Mouse (Mus musculus) spleen, embryonic (tissue): ENCODE data around the gene Mxra7.
"Not testable (repeated sequence)": the region's sequence is repeated elsewhere in the genome, so short reads cannot be mapped to it uniquely, and the experiment has no call there.

Experiments used
- CTCF ChIA-PET: fragments of 350-600 bp; sonication (Branson Sonifier 250); formaldehyde crosslinking; loops from one replicate; lab custom pipeline; 2022; lab: Charles Lee

The Mxra7 gene

DNA sequence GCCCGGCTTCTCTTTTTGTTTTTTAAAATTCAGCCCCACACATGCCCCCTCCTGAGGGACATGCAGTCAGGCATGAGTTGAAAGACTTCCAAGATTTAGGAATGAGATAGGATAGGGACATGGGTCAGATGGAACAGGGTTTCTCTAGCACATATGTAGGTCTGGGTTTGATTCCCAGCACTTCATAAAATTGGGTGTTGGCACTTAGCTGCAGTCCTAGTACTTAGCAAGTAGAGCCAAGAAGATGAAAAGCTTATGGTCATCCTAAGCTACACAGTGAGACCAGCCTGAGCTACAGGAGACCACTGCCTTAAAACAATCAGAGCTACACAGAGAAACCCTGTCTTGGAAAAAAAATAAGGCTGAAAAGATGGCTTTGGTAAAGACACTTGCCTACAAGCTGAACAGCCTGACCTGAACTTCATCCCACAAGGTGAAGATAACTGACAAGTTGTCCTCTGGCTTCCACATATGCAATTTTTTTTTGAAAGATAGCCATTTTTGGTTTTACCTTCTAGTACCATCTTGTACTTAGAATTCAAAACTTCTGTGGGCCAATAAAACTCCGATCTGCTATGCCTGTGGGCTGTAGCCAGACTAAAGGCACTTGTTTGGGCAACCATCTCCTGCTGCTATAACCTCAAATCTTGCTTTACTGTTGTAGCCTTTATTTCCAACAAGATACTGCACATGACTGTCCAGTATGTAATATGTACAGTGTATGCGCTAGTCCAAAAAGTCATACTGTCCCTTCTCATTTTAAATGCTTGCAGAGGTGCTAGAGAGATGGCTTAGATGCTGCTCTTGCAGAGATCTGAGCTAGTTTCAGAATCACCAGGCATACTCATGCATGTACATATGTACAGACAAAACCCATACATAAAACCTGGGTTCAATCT lies 19.6 kb upstream of the Mxra7 start:
- CTCF ChIA-PET = no interaction called here

DNA sequence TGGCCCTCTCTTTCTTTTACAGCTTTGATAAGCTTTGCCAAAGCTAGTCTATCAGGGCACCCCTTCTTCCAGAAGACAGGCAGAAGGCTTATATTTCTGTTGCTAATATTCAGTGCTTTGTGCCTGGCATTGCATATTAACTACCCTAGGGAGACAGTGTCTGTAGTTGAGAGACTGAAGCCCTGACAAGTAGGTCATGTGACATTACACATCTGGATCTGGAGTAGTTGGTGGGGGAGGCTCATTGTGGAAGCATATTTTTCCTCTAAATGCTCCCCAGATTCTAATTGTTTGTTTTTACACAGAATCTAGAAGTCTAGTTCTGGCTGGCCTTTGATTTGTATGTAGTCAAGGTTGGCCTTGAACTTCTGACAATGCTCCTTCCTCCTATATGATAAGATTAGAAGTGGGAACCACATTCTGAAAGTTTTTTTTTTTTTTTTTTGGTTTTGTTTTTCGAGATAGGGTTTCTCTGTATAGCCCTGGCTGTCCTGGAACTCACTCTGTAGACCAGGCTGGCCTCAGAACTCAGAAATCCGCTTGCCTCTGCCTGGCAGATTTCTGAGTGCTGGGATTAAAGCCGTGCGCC lies 18.8 kb upstream of the Mxra7 start:
- CTCF ChIA-PET = no interaction called here

DNA sequence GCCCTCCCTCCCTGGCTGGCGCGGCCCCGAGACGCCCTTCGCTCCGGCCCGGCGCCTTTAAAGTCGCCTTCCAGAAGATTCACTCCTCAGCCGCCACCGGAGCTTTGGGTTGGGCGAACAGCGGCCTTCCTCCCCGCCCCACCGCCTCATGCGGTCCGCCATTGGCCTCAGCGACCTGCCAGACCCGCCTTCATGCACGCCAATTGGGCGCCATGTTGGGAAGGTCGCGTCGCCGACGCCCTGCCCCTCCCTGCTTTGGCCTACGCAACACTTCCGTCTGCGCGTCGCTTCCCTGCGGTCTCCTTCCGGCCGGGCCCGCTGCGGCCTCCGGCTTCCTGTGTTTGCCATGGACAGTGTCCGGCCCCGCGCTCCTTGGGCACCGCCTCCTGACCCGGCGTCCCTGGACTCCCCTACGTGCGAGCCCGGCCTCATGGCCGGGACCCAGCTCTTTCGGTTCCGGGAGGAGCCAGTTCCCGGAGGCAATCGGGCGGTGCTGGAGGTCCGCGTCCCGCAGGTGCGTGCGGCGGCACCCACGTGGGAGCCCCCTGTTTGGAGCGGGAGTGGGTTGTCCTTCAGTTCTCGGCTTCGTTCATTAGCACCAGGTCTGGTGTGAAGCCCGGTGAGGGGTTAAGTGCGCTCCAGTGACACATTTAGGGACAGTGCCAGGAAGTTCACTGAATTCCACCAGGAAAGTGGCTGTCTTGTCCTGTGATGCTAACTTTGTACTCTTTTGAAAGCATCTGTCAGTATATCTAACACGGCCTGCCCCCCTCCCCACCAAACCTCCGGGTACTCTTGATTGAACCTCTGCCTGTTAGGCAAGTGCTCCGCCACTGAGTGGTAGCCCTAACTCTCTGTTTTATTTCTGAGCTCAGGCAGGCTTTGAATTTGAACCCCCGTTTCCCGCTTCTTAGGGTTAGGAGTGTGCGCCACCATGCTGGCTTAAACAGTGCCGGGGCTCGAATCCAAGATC lies 15.7 kb upstream of the Mxra7 start, which contains the start of the genes Mettl23 and Jmjd6:
Gene Mettl23, plus strand, starts transcription at position 18 of the 973 bp plus-strand sequence.
Gene Jmjd6, minus strand, starts transcription at position 189 of the 973 bp plus-strand sequence.
- CTCF ChIA-PET = interaction anchor here (1.9 kb wide), 1 partner anchor 9 kb away, joined by 4 read pairs; the partner anchor contains the start of genes Mfsd11 and Srsf2

DNA sequence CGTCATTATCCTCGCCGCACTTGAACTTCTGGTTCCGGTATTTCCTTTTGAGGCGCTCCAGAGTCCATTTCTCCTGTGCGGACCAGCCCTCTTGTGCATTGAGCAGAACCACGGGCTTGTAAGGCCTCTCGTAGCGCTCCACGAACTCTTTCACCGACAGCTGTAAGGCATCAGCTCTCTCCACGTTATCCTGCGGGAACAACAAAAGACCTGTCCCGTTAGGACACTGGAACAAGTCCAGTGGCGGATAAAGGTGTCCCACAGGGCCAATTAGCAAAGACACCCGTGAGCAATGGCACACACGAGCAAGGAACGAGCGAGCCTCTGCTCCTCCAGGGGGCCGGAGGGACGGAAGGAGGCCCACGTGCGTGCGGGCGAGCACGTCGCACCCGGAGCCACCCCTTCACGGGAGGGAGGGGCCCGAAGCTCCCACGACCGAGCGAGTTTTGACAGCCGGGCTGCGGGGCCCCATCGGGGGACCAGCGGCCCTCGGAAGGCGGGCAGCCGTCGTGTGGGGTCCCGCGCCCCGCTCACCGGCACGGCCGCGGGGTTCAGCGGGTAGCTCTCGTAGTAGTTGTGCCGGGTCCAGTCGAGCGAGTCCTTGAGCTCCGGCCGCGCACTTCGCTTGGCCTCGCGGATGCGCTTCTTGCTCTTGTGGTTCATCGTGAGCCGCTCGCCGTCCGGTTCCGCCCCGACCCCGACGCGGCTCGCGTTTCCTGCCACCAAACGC lies 14.8 kb upstream of the Mxra7 start:
- CTCF ChIA-PET = interaction anchor here (1.0 to 1.9 kb wide), 2 partner anchors 10 to 11 kb away, joined by 3 to 4 read pairs; partner anchors contain the start of genes Mfsd11 and Srsf2

DNA sequence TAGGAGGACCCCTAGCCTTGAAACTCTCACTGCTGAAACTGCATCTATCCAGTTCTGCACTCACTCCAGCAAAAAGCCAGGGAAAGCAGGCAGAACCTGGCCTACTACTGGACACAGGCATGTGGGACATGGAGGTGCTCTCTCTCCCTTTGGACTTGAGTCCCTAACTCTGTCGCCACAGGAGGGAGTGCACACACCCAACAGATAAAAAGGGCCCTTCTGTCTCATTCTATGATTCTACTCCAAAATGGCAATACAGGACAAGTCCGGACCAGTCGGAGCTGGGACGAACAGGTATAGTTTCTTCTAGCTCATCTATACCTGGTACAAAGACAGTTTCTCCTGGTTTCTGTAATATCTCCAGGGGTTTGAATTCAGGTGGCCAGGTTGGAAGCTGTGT lies 12.9 kb upstream of the Mxra7 start:
- CTCF ChIA-PET = no interaction called here

DNA sequence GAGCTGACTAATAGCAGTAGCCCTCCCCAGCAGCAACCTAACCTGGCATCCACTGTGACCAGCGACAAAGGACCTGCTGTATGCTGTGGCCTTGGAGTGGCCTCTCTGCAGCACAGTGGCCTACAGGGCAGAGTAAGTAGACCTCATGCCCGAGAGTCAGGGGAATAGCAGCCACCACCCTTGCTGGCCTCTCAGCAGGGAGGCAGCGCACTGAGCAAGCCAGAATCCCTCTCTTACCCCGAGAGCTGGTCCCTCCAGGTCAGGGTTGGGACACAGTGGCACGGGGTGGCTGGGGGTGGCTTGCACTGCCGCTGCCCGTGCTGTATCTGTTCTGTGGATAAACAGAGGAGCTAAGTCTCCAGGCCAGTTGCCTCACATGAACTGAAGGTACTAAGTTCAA lies 11.8 kb upstream of the Mxra7 start:
- CTCF ChIA-PET = no interaction called here

DNA sequence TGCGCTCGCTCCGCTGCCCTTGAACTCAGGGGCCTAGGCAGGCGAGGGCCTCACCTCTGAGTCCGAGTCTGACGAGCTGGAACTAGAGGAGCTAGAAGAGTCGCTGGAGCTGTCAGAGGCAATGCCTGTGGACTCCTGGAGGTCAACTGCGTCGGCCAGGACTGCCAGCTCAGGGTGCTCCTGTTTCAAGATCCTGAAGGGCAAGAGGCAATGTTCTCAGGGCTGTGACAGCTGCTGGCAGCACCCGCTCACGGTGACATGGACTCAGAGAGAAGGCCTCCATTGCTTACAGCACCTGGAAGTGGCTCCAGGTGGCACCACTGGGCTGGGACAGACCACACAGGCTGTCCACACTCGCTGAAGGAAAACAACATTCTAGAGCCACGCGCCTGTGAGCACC lies 11.1 kb upstream of the Mxra7 start:
- CTCF ChIA-PET = no interaction called here

DNA sequence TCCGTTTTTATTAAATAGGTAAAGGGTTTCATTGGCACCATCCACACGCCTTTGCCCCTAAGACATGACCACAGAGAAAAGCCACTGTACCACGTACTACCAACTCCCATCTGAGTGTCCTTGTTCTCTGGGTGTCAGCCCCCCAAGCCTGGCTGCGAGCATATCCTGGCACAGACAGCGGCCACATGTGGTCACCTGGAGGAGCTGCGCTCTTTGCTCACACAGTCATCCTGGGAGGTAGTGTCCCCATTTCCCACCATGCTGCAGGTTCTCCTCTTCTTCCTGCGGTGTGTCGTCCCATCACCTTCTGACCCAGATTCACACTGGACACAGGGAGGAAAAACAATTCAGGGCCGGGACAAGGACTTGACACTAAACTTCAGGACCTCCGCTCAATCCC lies 9.6 kb upstream of the Mxra7 start:
- CTCF ChIA-PET = no interaction called here

DNA sequence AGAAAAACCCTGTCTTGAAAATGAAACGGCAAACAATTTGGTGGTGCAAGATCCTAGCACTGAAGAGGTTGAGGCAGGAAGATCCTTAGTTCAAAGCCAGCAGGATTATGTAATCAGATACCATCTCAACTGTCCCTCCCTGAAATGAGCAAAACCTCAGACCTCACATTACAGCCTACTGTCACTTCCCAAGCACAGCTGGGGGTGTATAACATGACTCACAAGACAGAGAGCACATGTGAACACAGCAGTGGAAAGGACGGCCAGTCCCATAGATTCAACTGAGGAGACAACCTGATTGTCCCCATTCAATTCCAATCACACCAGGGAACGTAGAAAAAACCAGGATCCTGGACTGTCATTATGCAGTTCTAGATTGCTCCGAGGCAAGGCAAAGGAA lies 8.4 kb upstream of the Mxra7 start:
- CTCF ChIA-PET = no interaction called here

DNA sequence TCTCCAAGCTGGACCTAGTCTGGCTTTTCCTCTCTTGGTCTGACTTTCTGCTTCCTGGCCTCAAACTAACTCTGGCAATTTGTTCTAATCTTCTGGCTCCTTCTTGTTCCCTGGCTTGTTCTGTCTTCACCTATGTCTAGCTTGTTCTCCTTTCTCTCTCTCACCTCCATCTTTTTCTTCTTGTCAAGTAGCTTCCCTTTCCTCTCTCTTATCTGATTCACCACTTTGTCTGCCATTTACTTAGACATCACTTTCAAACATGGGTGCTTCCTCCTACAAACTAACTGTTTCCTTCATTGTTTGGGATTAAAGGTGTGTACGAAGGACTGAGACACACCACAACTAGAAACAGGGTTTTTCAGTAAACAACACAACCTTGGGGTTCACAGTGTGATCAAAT lies 7.1 kb upstream of the Mxra7 start:
- CTCF ChIA-PET = no interaction called here

DNA sequence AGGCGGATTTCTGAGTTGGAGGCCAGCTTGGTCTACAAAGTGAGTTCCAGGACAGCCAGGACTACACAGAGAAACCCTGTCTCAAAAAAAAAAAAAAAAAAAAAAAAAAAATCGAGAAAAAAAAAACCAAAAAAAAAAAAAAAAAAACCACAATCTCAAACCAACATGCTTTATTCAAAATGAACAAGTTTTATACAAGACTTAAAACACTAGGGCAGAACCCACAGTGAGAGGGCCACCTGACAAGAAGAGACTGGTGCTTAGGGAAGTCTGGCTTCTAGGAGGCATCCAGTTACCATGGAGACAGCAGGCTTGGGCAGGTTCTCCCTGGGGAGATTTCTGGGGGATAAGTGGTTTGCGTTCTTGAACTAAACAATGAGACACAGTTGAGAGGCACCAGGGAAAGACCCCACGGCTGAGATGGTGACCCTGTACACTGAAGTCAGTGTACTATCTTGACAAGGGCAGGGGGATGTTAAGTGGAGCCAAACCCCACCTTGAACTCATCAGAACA lies 4.4 kb upstream of the Mxra7 start:
- CTCF ChIA-PET = no interaction called here

DNA sequence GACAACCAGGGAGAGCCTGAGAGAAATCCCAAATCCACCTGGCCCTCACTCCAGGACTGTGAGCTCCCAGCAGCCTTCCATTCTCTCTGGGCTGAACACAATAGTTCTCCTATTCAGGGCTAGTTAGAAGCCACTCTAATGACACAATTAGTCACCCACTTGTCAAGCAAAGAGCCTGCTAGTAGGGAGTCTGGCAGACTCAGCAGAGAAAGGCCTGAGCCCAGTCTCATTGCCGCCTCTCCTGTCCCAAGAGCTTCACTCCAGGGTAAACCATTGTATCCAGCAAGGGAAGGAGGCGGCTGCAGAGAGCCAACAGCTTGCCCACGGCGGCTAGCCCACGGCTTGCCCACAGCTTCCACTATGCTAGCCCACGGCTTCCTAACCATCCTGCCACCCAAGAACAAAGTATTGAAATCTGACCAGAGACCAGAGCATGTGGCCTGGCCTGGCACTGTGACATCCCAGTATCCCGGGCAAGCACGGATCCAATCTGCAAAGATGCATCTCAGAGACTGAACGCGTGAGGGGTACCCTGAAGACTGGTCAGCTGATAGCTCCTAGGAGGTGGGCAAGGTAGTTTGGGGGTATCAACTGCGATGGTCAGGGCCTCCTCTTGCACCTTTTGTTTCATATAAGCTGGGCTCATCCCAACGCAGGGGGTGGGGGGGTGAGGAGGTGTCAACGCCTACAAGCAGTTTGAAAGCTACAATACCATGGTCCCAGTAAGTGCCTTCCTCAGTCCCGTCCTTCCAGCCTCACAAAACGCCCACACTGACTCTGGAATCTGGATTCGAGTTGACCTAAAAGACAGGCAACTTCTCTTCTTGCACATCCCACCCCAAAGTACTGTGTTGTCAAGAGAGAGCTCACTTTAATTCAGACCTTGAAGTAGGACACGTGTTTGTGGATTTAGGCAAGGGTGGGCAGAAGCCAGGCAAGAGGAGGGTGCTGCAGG lies 1.0 kb downstream of the Mxra7 start:
- CTCF ChIA-PET = interaction anchor here (0.6 kb wide), 1 partner anchor 1466 kb away, joined by 3 read pairs; no protein-coding TSS in a partner anchor

DNA sequence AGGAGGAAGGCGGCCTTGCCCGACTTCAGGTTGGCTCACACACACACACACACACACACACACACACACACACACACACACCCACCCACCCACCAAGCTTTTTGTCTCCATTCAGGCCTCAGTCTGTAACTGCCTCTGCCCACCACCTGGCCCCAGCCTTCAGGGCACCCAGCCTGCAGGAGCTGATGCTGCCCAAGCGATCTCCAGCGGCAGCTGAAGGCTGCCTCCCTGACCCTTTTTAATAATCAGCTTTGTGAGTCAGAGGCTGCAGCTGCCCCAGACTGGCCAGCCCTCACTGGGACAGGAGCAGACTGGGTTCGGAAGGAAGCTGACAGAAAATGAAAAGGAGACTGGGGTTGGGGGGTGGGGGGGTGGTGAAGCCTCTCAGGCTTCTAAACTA lies 2.6 kb downstream of the Mxra7 start:
- CTCF ChIA-PET = interaction anchor here (0.7 kb wide), 1 partner anchor 195 kb away, joined by 6 read pairs; no protein-coding TSS in a partner anchor

DNA sequence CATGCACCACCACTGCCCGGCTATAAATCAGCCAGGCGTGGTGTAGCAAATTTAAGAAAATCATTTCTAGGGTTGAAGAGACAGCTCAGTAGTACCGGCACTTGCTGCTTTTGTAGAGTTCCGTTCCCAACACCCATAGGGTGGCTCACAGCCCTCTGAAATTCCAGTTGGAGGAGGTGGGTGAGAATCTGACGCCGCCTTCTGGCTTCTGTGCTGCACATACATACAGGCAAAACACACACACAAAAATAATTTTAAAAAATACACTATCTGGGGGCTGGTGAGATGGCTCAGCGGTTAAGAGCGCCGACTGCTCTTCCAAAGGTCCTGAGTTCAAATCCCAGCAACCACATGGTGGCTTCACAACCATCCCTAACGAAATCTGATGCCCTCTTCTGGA lies 4.0 kb downstream of the Mxra7 start:
- CTCF ChIA-PET = not testable (repeated sequence)

DNA sequence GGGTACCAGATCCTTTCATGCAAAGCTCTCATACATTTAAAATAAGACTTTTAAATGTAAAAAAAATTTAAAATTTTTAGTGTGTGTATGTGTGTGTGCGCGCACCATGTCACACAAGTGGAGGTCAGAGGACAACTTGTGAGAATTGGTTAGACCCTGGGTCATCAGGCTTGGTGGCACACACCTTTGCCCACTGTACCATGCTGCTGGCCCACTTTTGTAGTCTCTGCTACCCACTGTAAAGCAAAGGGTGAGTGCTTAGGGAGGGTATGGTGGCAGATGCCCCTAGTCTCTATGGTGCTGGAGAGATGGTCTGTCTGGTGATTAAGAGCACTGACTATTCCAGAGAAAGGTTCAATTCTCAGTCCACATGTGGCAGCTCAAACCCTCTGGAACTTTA lies 4.6 kb downstream of the Mxra7 start:
- CTCF ChIA-PET = no interaction called here

DNA sequence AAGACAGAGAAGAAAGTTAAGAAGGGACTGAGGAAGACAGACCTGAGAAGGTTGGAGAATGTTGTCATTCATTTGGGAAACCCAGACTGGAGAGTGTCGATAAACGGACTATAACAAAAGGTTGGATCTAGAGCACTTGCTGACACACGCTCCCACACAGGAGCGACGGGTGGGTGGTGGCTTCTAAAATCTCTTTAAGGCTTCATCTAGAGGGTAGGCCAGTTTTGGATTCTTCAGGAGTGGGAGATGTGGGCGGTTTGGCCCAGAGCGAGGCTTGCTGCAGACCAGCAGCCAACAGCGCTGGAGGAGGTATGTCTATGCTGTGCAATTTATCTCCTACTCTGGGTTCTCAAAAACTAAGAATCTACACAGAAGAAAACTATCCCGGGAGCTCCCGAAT lies 5.2 kb downstream of the Mxra7 start:
- CTCF ChIA-PET = no interaction called here

DNA sequence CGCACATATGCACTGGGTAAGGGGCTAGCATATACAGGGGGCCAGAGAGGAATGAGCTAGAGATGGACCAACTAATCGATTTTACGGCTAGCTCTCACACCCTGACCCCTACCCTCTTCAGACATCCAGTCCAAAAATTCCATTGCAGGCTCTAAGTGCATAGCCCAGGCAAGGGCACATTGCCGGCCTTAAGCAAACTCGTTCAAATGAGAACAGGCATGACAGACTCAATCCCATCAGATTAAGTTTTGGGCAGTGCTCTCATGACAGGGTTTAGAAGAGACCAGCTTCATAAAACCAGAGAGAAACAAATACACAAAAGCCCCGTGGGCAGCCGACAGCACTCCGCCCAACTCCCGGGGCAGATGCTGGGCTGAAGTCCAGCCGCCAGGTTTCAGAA lies 5.6 kb downstream of the Mxra7 start:
- CTCF ChIA-PET = no interaction called here

DNA sequence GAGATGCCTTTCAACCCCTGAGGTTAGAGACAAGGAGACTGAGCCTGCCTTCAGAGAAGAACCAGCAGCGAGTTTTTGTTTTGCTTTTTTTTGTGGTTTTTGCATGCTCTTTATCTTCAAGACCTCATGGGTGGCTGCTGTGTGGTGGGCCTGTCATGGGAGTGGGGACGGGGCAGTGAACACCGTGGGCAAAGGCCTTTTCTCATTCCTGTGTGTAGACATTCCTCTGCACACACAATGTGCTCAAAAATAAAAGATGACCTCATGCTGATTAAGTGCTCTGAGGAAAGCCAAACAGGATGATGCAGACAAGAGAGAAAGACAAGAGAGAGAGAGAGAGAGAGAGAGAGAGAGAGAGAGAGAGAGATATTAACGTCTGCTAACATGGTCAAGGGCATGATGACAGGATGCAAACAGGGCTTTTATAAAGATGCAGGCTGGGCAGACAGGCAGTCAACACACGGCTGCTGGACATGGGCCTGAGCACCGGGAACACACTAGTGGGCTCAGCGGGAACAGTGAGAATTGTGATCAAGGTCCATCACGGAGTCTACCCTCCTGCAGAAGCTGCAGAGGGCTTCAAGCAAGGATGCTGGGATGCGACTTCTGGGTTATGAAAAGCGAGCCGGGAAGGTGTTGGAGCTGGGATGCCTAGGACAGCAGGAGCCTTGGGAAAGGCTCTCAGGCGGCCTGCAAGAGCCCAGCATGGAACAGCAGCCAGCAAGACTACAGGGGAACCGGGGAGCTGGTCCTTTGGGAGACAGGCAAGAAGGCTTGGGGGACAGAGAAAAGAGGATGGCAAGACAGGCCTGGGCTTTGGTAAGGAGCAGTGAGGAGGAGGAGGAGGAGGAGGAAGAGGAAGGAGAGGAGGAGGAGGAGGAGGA lies 6.5 kb downstream of the Mxra7 start:
- CTCF ChIA-PET = no interaction called here
